Mouse (Mus musculus) urinary bladder, adult 2 months (tissue): Measurements from ENCODE around the gene Ndufaf1. TPM values are rescaled to one million over a fixed set of nuclear protein-coding genes. Genes with fewer than 3 reads are reported as not detected.
A peak's percentile ranks its signal among the peaks of the same experiment; 100 is the strongest.

Experiments used
- DNase-seq: peaks from one replicate; pipeline ENCODE4 v3.0.0; 2022; ENCODE audit warnings: low spot score
- polyA plus RNA-seq: library from polyadenylated mRNA; depleted of rRNA; stranded (reverse); fragments of >200 nt; gene quantifications from 2 replicates; pipeline ENCODE4 v1.2.3, GENCODE M21; 2012; rRNA removed

Gene Ndufaf1
- polyA plus RNA-seq, 1 experiment = 18.4 TPM

DNA sequence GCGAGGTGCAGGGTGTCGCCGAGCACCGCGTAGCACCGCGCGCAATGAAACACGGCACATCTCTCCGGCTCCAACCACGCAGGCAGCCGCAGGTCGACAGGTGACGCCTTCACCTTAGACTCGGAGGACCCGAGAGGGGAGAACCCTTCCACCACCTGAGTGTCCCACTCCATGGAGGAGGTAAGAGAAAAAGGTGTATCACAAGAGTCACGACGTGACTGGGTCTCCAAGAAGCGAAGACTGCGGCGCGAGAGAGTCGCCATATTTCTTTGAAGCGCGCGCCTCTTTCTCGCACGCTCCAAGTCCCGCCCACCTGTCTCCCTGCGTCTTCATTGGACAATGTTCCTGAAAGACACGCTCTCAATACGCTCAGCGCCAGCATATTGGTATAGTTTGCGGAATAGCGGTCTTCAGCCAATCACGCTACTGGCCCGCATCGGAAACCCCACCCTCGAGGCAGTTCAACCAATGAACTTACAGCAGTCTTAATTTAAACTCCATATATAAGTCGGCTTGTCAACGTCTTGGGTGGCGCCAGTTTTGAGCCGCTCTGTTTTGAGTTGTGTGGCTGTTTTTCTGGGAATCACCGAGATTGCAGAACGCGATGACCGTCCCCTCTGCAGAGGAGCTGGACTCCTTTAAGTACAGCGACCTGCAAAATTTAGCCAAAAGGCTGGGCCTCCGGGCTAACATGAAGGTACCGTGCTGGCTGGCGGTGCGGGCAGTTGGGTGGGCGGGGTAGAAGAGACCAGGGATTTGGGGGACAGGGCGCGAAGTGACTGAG lies 44.2 kb downstream of the Ndufaf1 start, which contains the start of the genes Nusap1 and Oip5:
Gene Nusap1 (plus strand): TSS at position 100 of the 784 bp plus-strand sequence.
Gene Oip5 (minus strand): TSS at position 271 of the 784 bp plus-strand sequence.
- peak; percentile 70 for DNase-seq

DNA sequence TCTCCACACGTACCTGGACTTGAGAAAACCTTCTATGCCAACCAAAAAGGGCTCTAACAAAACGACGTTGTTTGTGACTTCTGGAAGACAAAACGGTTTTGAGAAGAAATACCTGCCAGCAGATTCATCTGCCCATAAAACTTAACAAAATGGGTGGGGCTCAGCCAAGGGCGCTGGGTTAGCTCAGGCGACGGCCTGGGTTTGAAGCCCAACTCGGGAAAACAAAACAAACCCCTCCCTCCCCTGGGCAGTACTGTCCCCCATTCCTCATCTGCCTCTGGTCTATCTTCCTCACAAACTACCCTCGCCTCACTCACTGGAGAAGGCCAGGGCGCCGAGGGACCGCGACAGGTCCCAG lies 44.8 kb downstream of the Ndufaf1 start:
- no peak for DNase-seq

DNA sequence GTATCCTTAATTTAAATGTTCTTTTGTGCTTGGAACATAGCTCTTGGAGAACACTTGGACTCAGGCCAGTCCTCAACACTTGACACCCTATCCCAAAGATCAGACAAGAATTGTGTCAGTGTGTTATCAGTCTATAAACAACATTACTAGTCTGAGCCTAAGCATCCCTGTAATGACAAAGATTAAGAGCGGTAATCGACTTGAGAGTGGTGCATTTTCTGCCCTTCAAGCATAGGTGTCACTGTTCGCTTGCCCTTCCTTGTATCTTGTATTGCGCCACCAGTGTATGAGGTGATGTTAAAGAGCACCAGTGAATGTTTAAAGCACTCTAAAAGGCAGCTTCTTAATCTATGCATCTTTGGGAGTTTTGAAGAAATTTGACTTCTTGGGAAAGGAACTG lies 55.6 kb downstream of the Ndufaf1 start:
- no peak for DNase-seq

Other genes starting within 250 kb of the Ndufaf1 start
- 11.1 and 13.1 TPM in 2 replicates for gene Ino80, start 185.1 kb downstream of the Ndufaf1 start, polyA plus RNA-seq
- gene Exd1, start 115.2 kb downstream of the Ndufaf1 start, polyA plus RNA-seq = 3.1 TPM in 2 replicates
- 133 and 134 TPM in 2 replicates for gene Chp1, start 115.1 kb downstream of the Ndufaf1 start, polyA plus RNA-seq
- gene Nusap1, start 44.5 kb downstream of the Ndufaf1 start, polyA plus RNA-seq = 1.6 TPM in 2 replicates
- gene Oip5, start 44.4 kb downstream of the Ndufaf1 start, polyA plus RNA-seq = 2.5 and 3.6 TPM in 2 replicates
- 17.4 and 21.7 TPM in 2 replicates for gene Rtf1, start 12.2 kb upstream of the Ndufaf1 start, polyA plus RNA-seq
- gene Itpka, start 79.5 kb upstream of the Ndufaf1 start, polyA plus RNA-seq = 0.55 and 0.75 TPM in 2 replicates
- gene Ltk, start 97.6 kb upstream of the Ndufaf1 start, polyA plus RNA-seq = 0.19 and 0.34 TPM in 2 replicates
- gene Rpap1, start 124.7 kb upstream of the Ndufaf1 start, polyA plus RNA-seq = 12.0 and 13.7 TPM in 2 replicates
- 30.0 and 38.1 TPM in 2 replicates for gene Tyro3, start 134.9 kb upstream of the Ndufaf1 start, polyA plus RNA-seq
- gene Mga, start 234.4 kb upstream of the Ndufaf1 start, polyA plus RNA-seq = 12.9 and 15.1 TPM in 2 replicates